Mouse (Mus musculus) lung, postnatal 0 days (tissue): Measurements from ENCODE around the gene Zbtb8os.
A peak's percentile ranks its signal among the peaks of the same experiment; 100 is the strongest.

Source experiments
- CTCF ChIP-seq: IDR thresholded peaks from 2 replicates; pipeline ENCODE4 v1.5.1; 2016; ENCODE audit warnings: antibody characterized with exemption, mild to moderate bottlenecking
- EP300 ChIP-seq: IDR thresholded peaks from 2 replicates; pipeline ENCODE4 v1.6.1; 2016; ENCODE audit warnings: antibody characterized with exemption, mild to moderate bottlenecking, control low read depth

DNA sequence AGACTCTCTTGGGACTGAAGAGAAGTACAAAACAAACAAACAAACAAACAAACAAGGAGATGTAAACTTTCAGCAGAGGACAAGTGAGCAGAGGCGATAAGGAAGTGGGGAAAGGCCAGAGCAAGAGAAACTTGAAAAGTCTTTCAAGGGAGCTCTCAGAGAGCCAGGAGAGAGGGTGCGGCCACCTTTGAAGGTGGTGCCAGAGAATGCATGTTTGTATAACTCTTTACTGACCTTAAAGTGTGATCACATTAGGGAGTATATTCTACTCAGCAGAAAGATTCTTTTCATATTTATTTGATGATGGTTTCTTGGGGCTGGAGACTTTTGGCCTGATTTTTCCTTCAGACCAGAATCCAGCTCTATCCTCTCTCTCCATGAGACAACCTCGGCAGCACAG is 61.5 kb downstream of the Zbtb8os start:
- TF ChIP-seq CTCF, result no peak
- peak; percentile 89 for TF ChIP-seq EP300
